Mouse (Mus musculus): ENCODE data around the gene Spdef. TPM values are rescaled to one million over a fixed set of nuclear protein-coding genes. Genes with fewer than 3 reads are reported as not detected.

Spdef gene
- total RNA-seq, 2 experiments from 2014 or later = 0.65 to 0.96 TPM

DNA sequence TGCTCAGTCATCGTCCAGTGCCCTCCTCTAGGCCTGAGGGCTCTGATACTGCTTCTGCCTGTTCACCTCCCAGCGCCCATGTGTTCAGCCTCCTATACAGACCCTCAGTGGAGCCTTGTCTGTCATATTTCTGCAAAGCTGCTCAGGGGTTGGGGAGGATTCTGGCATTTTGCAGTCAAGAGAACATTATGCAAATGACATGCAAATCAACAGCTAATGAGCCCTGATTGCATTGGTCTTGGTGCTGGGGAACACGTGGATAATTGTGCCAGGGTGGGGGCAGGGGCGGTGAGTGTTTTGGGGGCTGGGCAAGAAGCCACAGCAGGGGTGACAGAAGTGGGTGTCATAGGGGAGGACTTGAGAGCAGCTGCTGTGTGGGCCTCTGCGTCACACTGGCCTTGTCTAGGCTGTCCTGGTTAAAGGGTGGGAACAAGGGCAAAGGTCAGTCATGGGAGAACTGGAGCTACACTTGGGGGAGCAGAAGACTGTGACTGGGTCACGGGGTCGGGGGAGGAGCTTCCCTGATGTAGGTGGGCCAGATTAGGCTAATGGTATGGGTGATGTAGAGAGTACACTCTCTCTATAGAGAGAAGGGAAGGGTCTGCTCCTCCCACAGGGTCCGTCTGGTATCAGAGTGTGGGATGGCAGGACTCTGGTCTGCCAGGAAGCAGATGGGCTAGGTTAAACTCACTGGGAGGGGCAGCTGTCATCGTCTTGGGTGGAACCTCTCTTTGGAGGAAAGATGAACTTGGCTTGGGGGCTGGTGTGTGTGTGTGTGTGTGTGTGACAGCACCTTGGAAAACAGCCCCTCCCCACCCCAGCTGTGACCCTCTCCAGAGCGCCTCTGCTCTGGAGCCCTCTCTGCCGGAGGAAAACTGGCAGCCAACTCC, 49.6 kb downstream of the Spdef start:
- no peak for DNase-seq (ENCODE audit: low spot score in 2 of 2)

DNA sequence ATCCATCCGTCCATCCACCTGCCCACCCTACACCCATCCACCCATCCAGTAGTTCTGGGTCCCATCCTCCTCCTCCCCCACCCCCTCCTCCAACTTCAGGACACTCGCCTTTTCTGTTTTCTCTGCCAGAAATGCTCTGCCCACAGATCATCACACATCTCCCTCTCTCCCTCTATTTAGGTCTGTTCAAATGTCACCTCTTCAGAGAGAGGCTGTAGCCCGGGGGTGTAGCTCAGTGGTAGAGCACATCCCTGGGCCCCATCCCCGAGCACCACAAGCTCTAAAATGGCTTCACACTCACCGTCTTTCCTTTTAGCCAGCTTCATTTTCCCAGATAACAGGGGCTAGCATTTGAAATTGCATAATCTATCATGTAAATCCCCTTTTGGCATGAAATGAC, 51.0 kb downstream of the Spdef start:
- DNase-seq (ENCODE audit: low spot score in 2 of 2) = no peak

DNA sequence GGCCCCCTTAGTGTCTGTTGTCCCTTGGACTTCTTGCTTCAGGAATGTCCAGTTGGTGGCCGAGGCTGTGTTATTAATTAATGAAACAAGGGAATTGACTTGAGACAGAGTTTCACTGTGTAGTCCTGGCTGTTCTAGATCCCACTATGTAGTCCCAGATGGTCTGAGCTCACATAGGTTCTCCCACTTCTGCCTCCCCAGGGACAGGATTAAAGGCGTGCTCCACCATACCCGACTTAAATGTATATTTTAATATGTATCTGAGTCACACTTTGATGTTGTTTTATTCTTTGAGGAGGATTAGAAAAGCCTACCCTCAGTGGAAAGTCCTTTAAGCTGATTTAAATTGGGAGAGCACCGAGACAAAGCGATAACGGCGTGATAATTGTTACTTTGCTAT, 52.5 kb downstream of the Spdef start:
- no peak for DNase-seq (ENCODE audit: low spot score in 2 of 2)

DNA sequence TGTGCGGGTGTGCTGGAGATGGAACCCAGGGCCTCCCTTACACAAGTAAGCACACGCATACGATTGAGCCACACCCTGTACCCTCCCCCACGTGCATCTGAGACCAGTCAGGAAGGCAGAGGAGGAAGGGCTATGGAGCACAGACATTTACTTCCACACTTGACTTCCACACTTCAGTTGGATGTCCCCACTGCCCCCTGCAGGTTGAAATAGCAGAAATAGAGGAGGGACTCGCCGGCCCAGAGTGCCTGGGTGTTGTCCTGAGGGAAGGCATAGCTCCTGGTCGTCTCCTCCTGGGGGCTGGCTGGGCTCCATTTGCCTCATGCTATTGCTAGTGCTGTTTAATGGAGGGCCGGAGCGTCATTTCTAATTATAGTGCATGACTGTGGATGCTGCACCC, 53.3 kb downstream of the Spdef start:
- DNase-seq (ENCODE audit: low spot score in 2 of 2) = no peak

DNA sequence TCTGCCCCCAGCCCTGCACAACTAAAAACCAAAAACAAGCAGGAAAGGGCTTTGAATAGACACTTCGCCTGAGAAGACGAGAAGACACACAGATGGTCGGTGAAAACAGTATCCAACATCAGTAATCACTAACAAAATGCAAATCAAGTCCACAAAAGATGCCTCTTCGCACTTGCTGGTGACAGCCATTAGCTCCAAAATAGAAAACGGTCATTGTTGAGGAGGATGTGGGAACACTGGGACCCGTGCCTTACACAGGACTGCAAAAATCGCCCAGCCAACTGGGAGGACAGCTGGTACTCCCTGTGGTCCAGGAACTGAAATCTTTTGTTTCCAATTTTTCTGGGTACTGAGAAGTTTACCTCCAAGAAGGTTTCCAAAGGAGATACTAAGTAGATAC, 54.8 kb downstream of the Spdef start:
- DNase-seq (ENCODE audit: low spot score in 2 of 2) = no peak

DNA sequence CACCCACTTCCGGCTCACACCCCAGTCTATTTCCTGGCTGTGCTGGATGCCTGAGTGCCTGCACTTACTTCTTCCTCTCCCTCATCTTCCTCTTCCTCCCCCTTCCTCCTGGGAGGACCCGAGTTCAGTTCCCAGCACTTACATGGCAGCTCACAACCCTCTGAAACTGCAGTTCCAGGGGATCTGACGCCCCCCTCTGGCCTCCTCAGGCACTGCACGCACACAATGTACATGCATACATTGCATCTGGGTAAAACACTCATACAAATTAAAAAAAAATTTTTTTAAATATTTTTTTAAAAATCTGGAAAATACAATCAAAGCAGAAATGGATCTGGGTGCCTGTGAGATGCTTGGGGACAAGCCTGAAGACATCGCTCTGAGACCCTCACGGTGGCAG, 57.0 kb downstream of the Spdef start:
- no peak for DNase-seq (ENCODE audit: low spot score in 2 of 2)

Other genes with a start within 250 kb of the Spdef start
- gene Grm4, start 207.6 kb downstream of the Spdef start, total RNA-seq (2021) = under 1 TPM; 0.29 to 0.39 TPM
- 10 to 100 TPM; 48.5 to 51.3 TPM for gene Hmga1, start 172.5 kb downstream of the Spdef start, total RNA-seq (2021)
- gene AI413582, start 163.2 kb downstream of the Spdef start, total RNA-seq (2021) = 1 to 10 TPM; 5.4 to 7.0 TPM
- gene Nudt3, start 105.5 kb downstream of the Spdef start, total RNA-seq (2021) = 100 to 1,000 TPM; 316 to 327 TPM
- not detected for gene RPS10-NUDT3, start 93.7 kb downstream of the Spdef start, total RNA-seq (2021)
- gene Rps10, start 92.3 kb downstream of the Spdef start, total RNA-seq (2021) = 1,000 to 10,000 TPM in 1 of 2 experiments, 100 to 1,000 TPM in 1; 893 to 1,001 TPM
- gene Pacsin1, start 73.4 kb downstream of the Spdef start, total RNA-seq (2021) = under 1 TPM; 0.18 to 0.78 TPM
- gene D17Wsu92e, start 91.7 kb upstream of the Spdef start, total RNA-seq (2021) = 10 to 100 TPM; 69.7 to 74.0 TPM
- 100 to 1,000 TPM in 1 of 2 experiments, 10 to 100 TPM in 1; 97.3 to 109 TPM for gene Snrpc, start 109.2 kb upstream of the Spdef start, total RNA-seq (2021)
- gene Uhrf1bp1, start 127.5 kb upstream of the Spdef start, total RNA-seq (2021) = 10 to 100 TPM; 19.3 to 19.5 TPM
- gene Anks1, start 180.4 kb upstream of the Spdef start, total RNA-seq (2021) = 10 to 100 TPM; 38.3 to 40.1 TPM
- gene Taf11, start 180.9 kb upstream of the Spdef start, total RNA-seq (2021) = 10 to 100 TPM; 27.7 to 27.9 TPM

Measured in gastrocnemius, postnatal 4 days (tissue).